Mouse (Mus musculus) liver, adult (tissue): Measurements from ENCODE around the gene Gsk3a.

Experiments used
- GATA4 ChIP-seq: IDR thresholded peaks from 2 replicates; pipeline ENCODE4 v1.6.1; 2014; ENCODE audit warnings: mild to moderate bottlenecking, low read length; ENCODE audit not compliant: insufficient replicate concordance

The Gsk3a gene

GRCm38 (mm10) chr7:25237249-25238014, at the start of gene Gsk3a:
TSS of gene Gsk3a (minus strand) at chr7:25237851.
- no peak for TF ChIP-seq GATA4

GRCm38 (mm10) chr7:25286989-25287388, 49.3 kb upstream of the Gsk3a start:
- TF ChIP-seq GATA4 = no peak

GRCm38 (mm10) chr7:25285511-25286238, 48.0 kb upstream of the Gsk3a start:
- no peak for TF ChIP-seq GATA4

- no peak for TF ChIP-seq GATA4
Observed at GRCm38 (mm10) chr7:25284766-25285165, 47.1 kb upstream of the Gsk3a start.

- TF ChIP-seq GATA4 = no peak
Observed at GRCm38 (mm10) chr7:25284171-25284570, 46.5 kb upstream of the Gsk3a start.

- no peak for TF ChIP-seq GATA4
Observed at GRCm38 (mm10) chr7:25283637-25284036, 46.0 kb upstream of the Gsk3a start.

GRCm38 (mm10) chr7:25282731-25283211, 45.1 kb upstream of the Gsk3a start:
- TF ChIP-seq GATA4 = no peak

GRCm38 (mm10) chr7:25281734-25282601, 44.3 kb upstream of the Gsk3a start:
- no peak for TF ChIP-seq GATA4

GRCm38 (mm10) chr7:25281166-25281733, 43.6 kb upstream of the Gsk3a start:
- TF ChIP-seq GATA4 = no peak

- peak; percentile 20; the same call in 1 of the 2 replicates for TF ChIP-seq GATA4
Observed at GRCm38 (mm10) chr7:25279861-25280791, 42.5 kb upstream of the Gsk3a start.

GRCm38 (mm10) chr7:25279076-25279860, 41.6 kb upstream of the Gsk3a start:
- no peak for TF ChIP-seq GATA4

GRCm38 (mm10) chr7:25278341-25279075, 40.9 kb upstream of the Gsk3a start:
- TF ChIP-seq GATA4 = no peak

- TF ChIP-seq GATA4 = no peak
Observed at GRCm38 (mm10) chr7:25277998-25278340, 40.3 kb upstream of the Gsk3a start.
